Mouse (Mus musculus): ENCODE measurements around the gene Cdk5r1. TPM values are rescaled to one million over a fixed set of nuclear protein-coding genes. Genes with fewer than 3 reads are reported as not detected.

Cdk5r1 gene
- total RNA-seq, 2 experiments from 2014 or later, result 0.19 to 1.7 TPM

GRCm38 (mm10) chr11:80499550-80499952 lies 22.7 kb downstream of the Cdk5r1 start:
- no peak for ATAC-seq (replicated peaks; ENCODE audit: low FRiP score, poor library complexity, severe bottlenecking)

DNA sequence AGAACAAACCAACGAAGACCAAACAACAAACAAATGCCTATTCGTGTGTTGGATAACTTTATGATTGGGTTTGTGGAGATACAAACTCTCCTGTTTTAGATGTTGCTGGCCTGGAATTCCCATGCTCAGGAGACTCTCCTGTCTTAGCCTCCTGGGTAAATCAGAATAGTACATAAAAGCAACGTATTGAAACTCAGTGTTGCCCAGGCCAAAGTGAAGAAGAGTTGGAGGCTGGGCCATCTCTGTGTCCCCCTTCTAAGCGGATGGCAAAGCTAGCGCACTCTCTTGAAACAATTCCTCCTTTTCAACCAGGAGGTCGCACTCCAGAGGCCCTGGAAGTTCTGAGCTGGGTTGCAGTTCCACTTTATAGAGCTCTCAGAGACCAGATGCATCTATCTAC lies 26.5 kb downstream of the Cdk5r1 start:
- ATAC-seq (replicated peaks; ENCODE audit: low FRiP score, poor library complexity, severe bottlenecking), result no peak

- ATAC-seq (replicated peaks; ENCODE audit: low FRiP score, poor library complexity, severe bottlenecking), result no peak
Measured at GRCm38 (mm10) chr11:80503726-80504452, 27.1 kb downstream of the Cdk5r1 start.

DNA sequence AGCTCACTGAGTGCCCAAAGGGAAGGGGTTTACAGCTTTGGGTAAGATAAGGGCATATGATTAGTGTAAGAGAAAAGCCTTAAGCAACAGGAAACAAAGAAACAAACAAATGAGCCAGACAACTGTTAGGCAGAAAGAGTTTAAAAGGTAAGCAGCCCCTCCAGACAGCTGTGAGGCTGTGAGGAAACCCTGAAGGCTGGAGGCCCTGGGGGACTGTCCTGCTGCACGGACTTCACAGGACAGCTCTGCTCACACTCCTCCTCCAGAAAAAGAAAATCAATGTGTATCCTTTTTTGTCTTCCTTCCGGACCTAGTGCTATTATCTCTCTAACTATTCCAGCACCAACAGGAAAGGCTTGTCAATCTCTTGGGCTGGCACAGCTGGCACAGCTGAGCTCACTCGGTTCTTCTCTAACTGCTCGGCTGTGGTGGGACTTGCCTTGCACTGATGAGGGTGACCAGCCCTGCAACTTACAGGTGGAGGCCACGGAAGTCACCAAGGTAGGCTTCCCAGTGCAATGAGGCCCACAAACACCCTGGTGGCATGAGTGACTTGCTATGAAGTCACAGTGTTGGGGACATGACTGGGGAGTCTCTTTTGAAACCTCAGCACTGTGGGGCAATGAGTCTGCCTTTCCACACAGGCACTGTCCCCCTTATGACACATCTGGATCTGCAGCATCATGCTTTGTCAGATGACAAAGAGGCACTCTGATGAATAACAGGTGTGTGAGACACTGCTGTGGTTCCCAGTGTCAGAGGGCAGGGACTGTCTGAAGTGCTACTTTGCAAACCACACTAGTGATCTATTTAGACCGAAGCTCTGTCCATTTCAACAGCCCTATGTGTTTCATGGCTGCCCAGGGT lies 27.9 kb downstream of the Cdk5r1 start:
- no peak for ATAC-seq (replicated peaks; ENCODE audit: low FRiP score, poor library complexity, severe bottlenecking)

DNA sequence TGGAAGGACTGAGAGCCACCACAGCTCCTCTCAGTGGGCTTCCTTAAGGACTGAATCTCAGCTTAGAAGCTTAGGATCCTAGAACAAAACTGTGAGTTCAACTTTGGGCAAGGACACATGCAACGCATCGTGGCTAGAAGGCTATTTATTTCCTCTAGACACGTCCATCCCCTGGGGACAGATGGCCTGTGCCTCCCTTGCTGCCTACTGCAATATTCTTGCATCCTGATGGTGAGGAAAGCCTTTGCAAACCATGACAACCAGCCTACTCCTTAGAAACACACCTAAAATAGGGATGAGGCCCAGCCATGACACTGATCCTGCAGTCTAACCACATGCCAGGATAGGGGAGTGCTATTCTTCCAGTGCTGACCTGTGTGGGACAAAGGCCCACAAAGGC lies 28.8 kb downstream of the Cdk5r1 start:
- ATAC-seq (replicated peaks; ENCODE audit: low FRiP score, poor library complexity, severe bottlenecking), result no peak

DNA sequence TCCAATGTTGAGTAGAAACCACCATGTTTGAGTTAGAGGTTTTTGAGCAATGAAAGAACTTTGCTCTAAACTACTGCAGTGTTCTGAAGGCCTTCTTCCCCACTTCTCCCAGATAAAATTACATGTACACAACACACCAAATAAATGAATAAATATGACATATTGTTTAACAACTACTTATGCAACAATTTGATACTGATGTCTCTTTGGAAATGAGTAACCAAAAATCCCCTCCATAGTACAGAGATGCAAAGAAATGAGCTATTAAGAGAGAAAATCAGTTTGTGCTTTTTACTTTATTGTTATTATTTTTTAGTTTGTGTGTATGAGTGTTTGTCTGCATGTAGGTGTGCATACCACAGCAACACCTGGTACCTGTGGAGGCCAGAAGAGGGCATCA lies 29.7 kb downstream of the Cdk5r1 start:
- no peak for ATAC-seq (replicated peaks; ENCODE audit: low FRiP score, poor library complexity, severe bottlenecking)

- ATAC-seq (replicated peaks; ENCODE audit: low FRiP score, poor library complexity, severe bottlenecking), result no peak
Measured at GRCm38 (mm10) chr11:80507791-80508190, 31.0 kb downstream of the Cdk5r1 start.

DNA sequence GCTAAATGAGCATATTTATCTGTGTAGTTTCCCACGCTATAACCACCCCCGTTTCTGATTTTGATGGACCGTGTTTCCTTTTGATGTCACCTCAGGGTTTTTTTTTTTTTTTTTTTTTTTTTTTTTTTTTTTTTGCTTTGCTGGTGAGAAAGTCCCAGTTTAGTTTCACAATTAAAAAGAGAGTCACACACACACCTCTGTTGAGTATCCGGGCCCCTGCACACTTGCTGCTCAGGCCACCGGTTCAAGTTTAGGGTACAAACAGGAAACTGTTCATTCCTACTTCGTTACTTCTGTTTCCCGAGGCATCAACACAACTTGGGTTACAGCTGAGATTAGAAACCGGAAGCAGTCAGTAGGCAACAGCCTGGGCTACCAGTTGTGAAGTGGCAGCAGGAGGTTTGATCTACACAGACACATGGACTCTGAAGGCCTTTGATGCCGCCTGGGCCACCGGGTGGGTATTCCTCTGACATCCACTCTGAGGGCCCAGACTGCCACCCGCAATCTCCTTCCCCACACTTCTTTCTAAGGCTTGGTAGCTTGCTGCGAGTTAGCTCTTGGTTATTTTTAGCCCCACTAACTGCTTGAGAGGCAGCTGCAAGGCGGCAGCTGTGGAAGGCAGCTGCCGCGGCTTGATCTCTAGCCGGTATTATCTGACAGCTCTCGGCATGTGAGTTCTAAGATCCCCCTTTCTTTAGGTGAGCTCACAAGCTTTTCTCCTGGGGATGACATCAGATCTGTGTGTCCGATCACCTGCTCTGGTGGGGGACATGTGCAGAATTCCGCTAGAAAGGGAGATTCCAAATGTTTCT lies 31.7 kb downstream of the Cdk5r1 start:
- no peak for ATAC-seq (replicated peaks; ENCODE audit: low FRiP score, poor library complexity, severe bottlenecking)

DNA sequence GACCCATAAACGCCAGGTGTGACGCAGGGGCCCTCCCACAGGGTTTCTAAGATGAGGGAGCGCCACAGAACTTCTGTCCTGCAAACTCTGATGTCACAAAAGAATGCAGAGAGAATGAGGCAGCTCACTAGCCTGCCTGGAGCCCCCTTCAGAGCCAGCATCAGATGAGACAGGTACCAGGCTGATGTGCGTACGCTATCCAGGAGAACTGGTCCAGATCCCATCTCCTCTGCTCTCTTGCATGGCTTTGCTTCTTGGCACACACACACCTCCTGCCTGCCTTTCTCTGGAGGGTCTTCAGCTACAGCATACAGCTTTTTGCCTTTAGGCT lies 32.3 kb downstream of the Cdk5r1 start:
- ATAC-seq (replicated peaks; ENCODE audit: low FRiP score, poor library complexity, severe bottlenecking), result no peak

DNA sequence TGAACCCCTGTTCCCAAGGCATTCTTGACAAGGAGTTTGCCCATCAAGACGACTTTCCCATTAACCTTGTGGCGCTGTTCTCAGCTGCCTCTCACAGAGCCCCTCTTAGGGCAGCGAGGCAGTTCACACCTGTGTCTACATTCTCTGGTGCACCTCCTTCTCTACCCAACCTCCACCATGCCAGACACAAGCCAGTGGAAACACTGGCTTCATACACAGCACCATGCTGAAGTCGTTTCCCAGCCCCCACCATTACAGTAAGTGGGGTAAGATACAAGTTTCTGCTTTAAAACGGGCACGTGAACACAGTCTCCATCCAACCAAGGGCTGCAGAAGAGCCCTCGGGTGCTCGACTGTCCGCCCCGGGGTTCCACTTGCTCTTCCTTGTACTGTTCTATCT lies 33.3 kb downstream of the Cdk5r1 start:
- no peak for ATAC-seq (replicated peaks; ENCODE audit: low FRiP score, poor library complexity, severe bottlenecking)

DNA sequence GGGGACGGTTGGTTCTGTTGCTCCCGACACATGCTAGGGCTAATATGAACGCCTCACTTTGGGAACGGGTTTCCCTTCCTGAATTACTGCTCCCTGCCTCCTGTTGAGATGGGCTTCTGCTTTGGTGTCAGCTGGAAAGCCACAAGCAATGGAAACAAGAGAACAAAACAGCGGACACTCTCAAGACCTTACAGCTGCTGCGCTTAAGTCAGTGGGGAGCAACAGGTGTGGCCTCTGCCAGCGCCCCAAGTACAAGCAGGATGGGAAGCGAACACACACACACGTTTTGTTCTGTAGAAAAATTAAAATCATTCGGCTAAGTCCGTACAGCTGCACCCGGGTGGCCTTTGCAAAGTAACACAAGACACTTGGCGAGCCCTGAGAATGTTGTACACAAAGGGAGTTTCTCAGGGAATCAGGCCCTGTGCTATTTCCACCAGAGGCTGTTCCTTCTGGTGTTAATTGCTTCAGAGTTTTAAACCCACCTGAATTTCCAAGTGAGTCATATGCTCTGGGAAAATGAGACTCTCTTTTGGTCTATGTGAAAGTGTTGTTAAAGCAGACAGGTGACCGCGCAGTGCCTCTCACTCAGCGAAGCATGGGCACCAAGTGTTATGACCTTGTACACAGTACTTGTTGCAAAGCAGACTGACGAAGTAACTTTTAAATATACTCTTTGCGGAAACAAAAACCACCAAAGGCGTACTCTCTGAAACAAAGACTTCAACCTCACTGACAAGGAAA lies 35.7 kb downstream of the Cdk5r1 start:
- no peak for ATAC-seq (replicated peaks; ENCODE audit: low FRiP score, poor library complexity, severe bottlenecking)

DNA sequence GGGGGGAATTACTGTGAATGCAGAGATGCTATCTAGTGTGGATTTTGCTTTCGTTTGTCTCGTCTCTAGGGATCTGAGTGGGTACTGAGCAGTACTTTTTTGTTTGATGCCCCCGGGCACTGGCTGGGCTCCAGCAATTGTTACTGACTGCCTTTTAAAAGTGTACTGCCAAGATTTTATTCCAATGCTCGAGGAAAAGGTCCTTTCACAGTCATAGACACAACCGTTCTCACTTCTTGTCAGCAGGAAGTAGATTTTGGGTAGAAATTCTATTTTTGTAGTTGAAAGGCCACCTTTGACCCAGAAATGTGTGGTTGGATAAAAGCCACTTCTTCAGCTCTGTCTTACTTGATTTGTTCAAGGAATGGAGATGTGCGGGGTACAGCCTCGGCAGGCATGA lies 37.0 kb downstream of the Cdk5r1 start:
- ATAC-seq (replicated peaks; ENCODE audit: low FRiP score, poor library complexity, severe bottlenecking), result no peak

GRCm38 (mm10) chr11:80515346-80515745 lies 38.5 kb downstream of the Cdk5r1 start:
- no peak for ATAC-seq (replicated peaks; ENCODE audit: low FRiP score, poor library complexity, severe bottlenecking)

GRCm38 (mm10) chr11:80515895-80516294 lies 39.1 kb downstream of the Cdk5r1 start:
- no peak for ATAC-seq (replicated peaks; ENCODE audit: low FRiP score, poor library complexity, severe bottlenecking)

GRCm38 (mm10) chr11:80518421-80519367 lies 41.9 kb downstream of the Cdk5r1 start:
- ATAC-seq (replicated peaks; ENCODE audit: low FRiP score, poor library complexity, severe bottlenecking), result no peak

DNA sequence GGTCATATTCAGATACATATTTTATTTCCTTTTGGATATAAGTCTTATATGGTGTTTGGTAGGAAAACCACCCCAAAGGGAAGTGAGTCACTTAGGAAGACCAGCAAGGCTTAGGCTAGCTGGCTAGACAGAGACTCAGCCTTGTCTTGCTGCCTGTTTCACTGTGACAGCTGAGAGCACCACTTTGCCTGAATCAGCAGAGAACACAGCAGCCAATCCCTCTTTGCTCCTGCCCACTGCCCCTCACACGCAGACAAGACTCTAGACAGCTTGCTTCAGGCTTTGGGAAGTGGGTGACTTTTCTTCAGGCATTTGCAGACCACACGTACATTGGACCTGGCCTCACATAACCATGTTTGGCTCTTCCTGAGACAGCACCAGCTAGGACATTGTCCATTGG lies 44.3 kb downstream of the Cdk5r1 start:
- ATAC-seq (replicated peaks; ENCODE audit: low FRiP score, poor library complexity, severe bottlenecking), result no peak

DNA sequence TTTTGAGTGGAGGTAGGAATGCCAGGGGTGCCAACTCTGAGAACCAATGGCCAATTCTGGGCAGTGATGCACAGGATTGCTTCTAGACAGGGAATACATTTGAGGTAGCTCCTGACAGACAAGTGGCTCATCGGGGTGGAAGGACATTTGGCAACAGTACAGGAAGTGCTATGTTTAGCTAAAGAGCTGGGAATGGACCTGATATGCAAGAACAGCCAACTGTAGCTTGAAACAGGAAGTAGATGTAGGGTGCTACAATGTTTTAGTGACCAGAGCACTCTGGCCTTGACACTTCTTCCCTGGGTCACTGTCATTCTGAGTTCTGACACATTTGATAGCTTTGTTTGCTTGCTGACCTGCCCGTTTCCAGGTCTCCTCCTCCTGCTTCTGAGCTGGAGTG lies 46.0 kb downstream of the Cdk5r1 start:
- ATAC-seq (replicated peaks; ENCODE audit: low FRiP score, poor library complexity, severe bottlenecking), result no peak

GRCm38 (mm10) chr11:80523410-80523809 lies 46.6 kb downstream of the Cdk5r1 start:
- no peak for ATAC-seq (replicated peaks; ENCODE audit: low FRiP score, poor library complexity, severe bottlenecking)

DNA sequence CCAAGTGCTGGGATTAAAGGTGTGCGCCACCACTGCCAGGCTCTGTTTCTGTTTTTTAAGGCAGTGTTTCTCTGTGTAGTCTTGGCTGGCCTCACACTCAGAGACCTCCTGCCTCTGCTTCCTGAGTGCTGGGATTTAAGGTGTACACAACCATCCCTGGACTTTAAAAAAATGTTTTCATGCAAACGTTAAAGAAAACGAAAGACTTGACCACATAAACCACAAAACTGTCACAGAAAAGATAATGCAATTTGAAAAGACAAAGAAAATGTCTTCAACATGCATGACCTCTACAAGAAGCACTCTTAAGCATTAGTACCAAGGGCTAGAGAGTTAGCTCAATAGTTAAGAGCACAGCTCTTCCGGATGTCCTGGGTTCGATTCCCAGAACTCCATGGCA lies 47.4 kb downstream of the Cdk5r1 start:
- ATAC-seq (replicated peaks; ENCODE audit: low FRiP score, poor library complexity, severe bottlenecking), result no peak

All from erythroblast, adult 5-6 weeks (primary cell).